Mouse (Mus musculus): Measurements from ENCODE around the gene B230217C12Rik.

DNA sequence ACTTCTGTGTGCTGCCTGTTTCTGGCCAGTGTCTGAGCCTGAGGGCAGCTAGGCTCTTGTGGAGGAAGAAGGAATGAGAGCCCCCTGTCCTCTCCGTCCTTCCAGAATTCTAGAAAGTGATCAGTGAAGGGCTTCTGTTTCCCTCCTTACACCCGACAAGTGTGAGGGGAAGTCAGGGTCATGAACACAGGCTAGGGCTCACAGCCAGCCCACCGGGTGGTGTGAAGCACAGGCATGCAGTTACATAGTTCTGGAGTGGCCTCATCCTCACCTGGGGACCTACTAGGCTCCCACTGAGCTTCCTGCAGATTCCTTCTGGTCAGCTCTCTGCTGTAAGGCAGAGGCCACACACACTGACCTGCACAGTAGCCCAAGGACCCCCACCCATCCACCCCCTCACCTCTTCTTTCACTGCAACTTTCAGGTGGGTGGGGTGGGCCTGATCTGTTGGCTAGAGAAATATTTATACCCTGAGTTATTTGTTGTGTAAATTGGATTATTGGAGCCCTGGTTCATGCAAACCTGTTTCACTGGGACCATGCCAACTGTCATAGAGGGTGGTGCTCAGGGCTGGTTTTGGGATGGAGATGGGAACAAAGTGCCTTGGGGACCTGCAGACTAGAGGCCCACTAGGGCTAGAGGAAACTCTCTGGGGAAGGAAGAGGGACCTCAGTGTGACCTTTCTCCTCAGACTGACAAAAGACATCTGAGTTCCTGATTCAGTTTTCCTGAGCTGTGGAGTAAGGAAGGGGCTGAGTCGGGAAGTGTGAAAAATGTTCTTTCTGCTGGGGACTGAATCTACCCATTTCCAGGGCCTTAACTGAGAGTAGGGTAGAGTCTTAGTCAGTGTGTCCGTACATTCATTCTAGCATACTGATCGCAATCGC lies 31.1 kb upstream of the B230217C12Rik start:
- TF ChIP-seq CTCF (IDR thresholded peaks at IDR 0.05; ENCODE audit: control insufficient read depth, insufficient read depth, low read length) (no peak), POLR2A (IDR thresholded peaks at IDR 0.05; ENCODE audit: borderline replicate concordance, control insufficient read depth, low read depth, low read length) (no peak)

Measured in bone marrow, adult 2 months (tissue).